Mouse (Mus musculus): ENCODE measurements around the gene St8sia2.

DNA sequence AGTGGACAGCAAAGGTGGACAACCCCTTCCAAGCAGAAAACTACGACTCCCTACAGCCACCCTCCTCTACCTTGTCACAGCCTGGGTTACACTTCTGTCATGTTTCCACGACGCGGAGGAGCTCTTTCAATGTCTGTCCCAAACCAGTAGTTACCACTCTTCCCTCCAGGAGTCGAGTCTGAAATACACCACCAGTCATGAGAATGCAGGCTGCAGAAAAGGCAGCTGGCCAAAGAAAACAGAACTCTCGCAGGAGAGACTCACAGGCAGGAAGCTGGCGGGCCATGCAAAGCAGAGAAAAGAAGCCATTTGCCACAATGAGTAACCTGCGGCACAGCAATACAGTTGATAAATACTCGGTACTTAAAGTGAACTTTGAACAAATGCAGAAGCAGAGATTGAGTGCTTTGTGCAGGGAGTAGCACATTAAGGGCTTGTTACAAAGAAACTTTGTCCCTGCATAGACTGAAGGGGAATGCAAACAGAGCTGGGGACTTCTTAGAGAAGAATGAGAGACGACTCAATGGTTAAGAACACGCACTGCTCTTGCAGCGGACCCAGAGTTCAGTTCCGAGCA is 30.2 kb upstream of the St8sia2 start:
- TF ChIP-seq MAFK (IDR thresholded peaks at IDR 0.05; ENCODE audit: insufficient read depth, low read depth, low read length) (no peak), ZC3H11A (IDR thresholded peaks at IDR 0.05; ENCODE audit: borderline replicate concordance, low read depth, low read length) (no peak), CHD2 (IDR thresholded peaks at IDR 0.05; ENCODE audit: low read depth, low read length) (no peak)

Data from ES-E14 (cell line).